Mouse (Mus musculus) hindbrain, embryonic 16.5 days (tissue): Measurements from ENCODE around the gene Itga10. TPM values are rescaled to one million over a fixed set of nuclear protein-coding genes. Genes with fewer than 3 reads are reported as not detected.
"Not testable (repeated sequence)": the region's sequence is repeated elsewhere in the genome, so short reads cannot be mapped to it uniquely, and the experiment has no call there.

Experiments
- ATAC-seq: fragments of 200-750 bp; cut with Nextera tagmentation; 2 replicates; pipeline ENCODE4 v1.8.0; 2017; ENCODE audit warnings: moderate TSS enrichment, moderate library complexity
- H3K27ac ChIP-seq: fragments of 300-500 bp; sonication (generic); 2 replicates; pipeline ENCODE4 v1.5.1; 2014; ENCODE audit warnings: low read depth, mild to moderate bottlenecking, control low read depth, low read length, moderate library complexity
- H3K27me3 ChIP-seq: fragments of 300-500 bp; sonication (generic); replicated peaks from 2 replicates; pipeline ENCODE4 v1.6.1; 2014; ENCODE audit warnings: low read length; ENCODE audit not compliant: control insufficient read depth, insufficient read depth
- H3K36me3 ChIP-seq: fragments of 300-500 bp; sonication (generic); 2 replicates; pipeline ENCODE4 v1.6.1; 2014; ENCODE audit warnings: mild to moderate bottlenecking, low read length, moderate library complexity, mixed read lengths; ENCODE audit not compliant: control insufficient read depth, insufficient read depth
- H3K4me1 ChIP-seq: fragments of 300-500 bp; sonication (generic); 2 replicates; pipeline ENCODE4 v1.6.1; 2014; ENCODE audit warnings: low read depth, low read length; ENCODE audit not compliant: control insufficient read depth, insufficient read depth
- H3K4me2 ChIP-seq: fragments of 300-500 bp; sonication (generic); 2 replicates; pipeline ENCODE4 v1.6.1; 2014; ENCODE audit warnings: mild to moderate bottlenecking, low read length, control low read depth, moderate library complexity
- H3K4me3 ChIP-seq: fragments of 300-500 bp; sonication (generic); 2 replicates; pipeline ENCODE4 v1.5.1; 2014; ENCODE audit warnings: mild to moderate bottlenecking, low read length, control low read depth, moderate library complexity
- H3K9ac ChIP-seq: fragments of 300-500 bp; sonication (generic); 2 replicates; pipeline ENCODE4 v1.6.1; 2014; ENCODE audit warnings: low read depth, mild to moderate bottlenecking, control low read depth, low read length, moderate library complexity
- H3K9me3 ChIP-seq: fragments of 300-500 bp; sonication (generic); 2 replicates; pipeline ENCODE4 v1.6.1; 2014; ENCODE audit warnings: mild to moderate bottlenecking, low read length, moderate library complexity; ENCODE audit not compliant: control insufficient read depth
- WGBS: fragments of 180-500 bp; shearing (Covaris S2); extraction: QIAGEN DNeasy Blood & Tissue Kit; methylation state at CpG from one replicate; pipeline ENCODE4 v1.1.7; 2014; 5-methylcytosine and 5-hydroxymethylcytosine counted together
- polyA plus RNA-seq: library from polyadenylated mRNA; unstranded; fragments of >200 nt; fragmentation: Nextera tagmentation; extraction: Ambion mirVana; gene quantifications from 2 replicates; pipeline ENCODE4 v1.2.1, GENCODE M21; 2015

Gene Itga10
- polyA plus RNA-seq, 1 experiment from 2014 or later = 0.85 TPM

GRCm38 (mm10) chr3:96684151-96684821 lies 38.9 kb downstream of the Itga10 start:
- Histone ChIP-seq H3K4me1 (peaks cover 3% of the 10 kb centered on the region; the same call in 1 of the 2 replicates), H3K4me2 (peak overlapping the region; percentile 37), H3K9ac (peak overlapping the region; percentile 20; the same call in 1 of the 2 replicates), H3K9me3 (no peaks in the 10 kb centered on the region), H3K27me3 (peaks cover 2% of the 10 kb centered on the region; the same call in 1 of the 2 replicates), H3K36me3 (no peaks in the 10 kb centered on the region), H3K27ac (no peak overlapping the region), H3K4me3 (peak overlapping the region; percentile 21; the same call in 1 of the 2 replicates)
- ATAC-seq = no peak
- 63% methylated on average over 17 of the region's 17 CpGs for WGBS

GRCm38 (mm10) chr3:96684822-96685156 lies 39.4 kb downstream of the Itga10 start:
- Histone ChIP-seq H3K36me3 (no peaks in the 10 kb centered on the region), H3K27me3 (peaks cover 2% of the 10 kb centered on the region; the same call in 1 of the 2 replicates), H3K27ac (no peak overlapping the region), H3K9ac (peak overlapping the region; percentile 20; the same call in 1 of the 2 replicates), H3K9me3 (no peaks in the 10 kb centered on the region), H3K4me1 (peaks cover 3% of the 10 kb centered on the region; the same call in 1 of the 2 replicates), H3K4me3 (peak overlapping the region; percentile 21), H3K4me2 (peak overlapping the region; percentile 37)
- 47% methylated on average over 28 of the region's 28 CpGs for WGBS
- no peak for ATAC-seq

GRCm38 (mm10) chr3:96686057-96686456 lies 40.7 kb downstream of the Itga10 start:
- H3K9me3 ChIP-seq, H3K36me3 ChIP-seq, H3K4me1 ChIP-seq, H3K27me3 ChIP-seq, H3K9ac ChIP-seq, ATAC-seq, H3K4me2 ChIP-seq, H3K27ac ChIP-seq, H3K4me3 ChIP-seq: not testable (repeated sequence)
- 95% methylated on average over 5 of the region's 5 CpGs for WGBS

- no peak for ATAC-seq
- H3K9me3 ChIP-seq = no peaks in the 10 kb centered on the region
- H3K4me2 ChIP-seq = no peak overlapping the region
- H3K4me3 ChIP-seq = no peak overlapping the region
- H3K36me3 ChIP-seq = no peaks in the 10 kb centered on the region
- 83% methylated on average over 11 of the region's 11 CpGs for WGBS
- H3K27me3 ChIP-seq = peaks cover 2% of the 10 kb centered on the region; the same call in 1 of the 2 replicates
- H3K4me1 ChIP-seq = no peaks in the 10 kb centered on the region
- H3K9ac ChIP-seq = no peak overlapping the region
- no peak overlapping the region for H3K27ac ChIP-seq
These were observed 43.5 kb downstream of the Itga10 start for GRCm38 (mm10) chr3:96688854-96689253.

GRCm38 (mm10) chr3:96690298-96690697 lies 44.9 kb downstream of the Itga10 start:
- 57% methylated on average over 3 of the region's 3 CpGs for WGBS
- ATAC-seq = no peak

GRCm38 (mm10) chr3:96692506-96692905 lies 47.1 kb downstream of the Itga10 start:
- peaks cover 5% of the 10 kb centered on the region for H3K4me1 ChIP-seq
- H3K27ac ChIP-seq = no peak overlapping the region
- H3K9ac ChIP-seq = no peak overlapping the region
- H3K4me3 ChIP-seq = no peak overlapping the region
- no peaks in the 10 kb centered on the region for H3K27me3 ChIP-seq
- H3K4me2 ChIP-seq = no peak overlapping the region
- ATAC-seq = no peak
- H3K9me3 ChIP-seq = no peaks in the 10 kb centered on the region
- no peaks in the 10 kb centered on the region for H3K36me3 ChIP-seq
- WGBS = 26% methylated on average over 3 of the region's 3 CpGs

More at GRCm38 (mm10) chr3:96690298-96690697, 44.9 kb downstream of the Itga10 start:
- Histone ChIP-seq H3K9ac (no peak overlapping the region), H3K4me1 (no peaks in the 10 kb centered on the region), H3K4me3 (no peak overlapping the region), H3K27ac (no peak overlapping the region), H3K4me2 (no peak overlapping the region), H3K36me3 (no peaks in the 10 kb centered on the region), H3K9me3 (no peaks in the 10 kb centered on the region), H3K27me3 (no peaks in the 10 kb centered on the region)

GRCm38 (mm10) chr3:96693579-96693978 lies 48.2 kb downstream of the Itga10 start:
- ATAC-seq = no peak
- H3K9ac ChIP-seq = no peak overlapping the region
- H3K4me1 ChIP-seq = peaks cover 12% of the 10 kb centered on the region
- H3K9me3 ChIP-seq = no peaks in the 10 kb centered on the region
- H3K36me3 ChIP-seq = no peaks in the 10 kb centered on the region
- no peak overlapping the region for H3K27ac ChIP-seq
- no peak overlapping the region for H3K4me2 ChIP-seq
- H3K4me3 ChIP-seq = no peak overlapping the region
- no peaks in the 10 kb centered on the region for H3K27me3 ChIP-seq
- 88% methylated on average over 1 of the region's 1 CpGs for WGBS

GRCm38 (mm10) chr3:96696198-96696765 lies 50.9 kb downstream of the Itga10 start, which contains the start of gene Pias3:
TSS of gene Pias3 (plus strand) at chr3:96696384.
- H3K4me3 ChIP-seq = peak within 1 kb of the TSS; percentile 56
- 0% methylated on average over 35 of the region's 35 CpGs for WGBS

More at GRCm38 (mm10) chr3:96696198-96696765, 50.9 kb downstream of the Itga10 start, which contains the start of gene Pias3:
- Histone ChIP-seq H3K27ac (peak within 1 kb of the TSS; percentile 90), H3K4me1 (peaks cover 12% of the 10 kb centered on the region), H3K36me3 (peaks cover 3% of the 10 kb centered on the region; the same call in 1 of the 2 replicates), H3K9me3 (no peaks in the 10 kb centered on the region), H3K27me3 (no peaks in the 10 kb centered on the region), H3K4me2 (peak within 1 kb of the TSS; percentile 68), H3K9ac (peak within 1 kb of the TSS; percentile 90)
- ATAC-seq = peak; percentile 73
